17 mouse cellular contexts compared by ENCODE assay signal in genomic region chr7:34541906-34542305, GRCm38 (mm10).
DNase-seq lines count a peak whose midpoint lies in the region; ATAC-seq and TF ChIP-seq lines count a peak whose summit lies in the region.
"Had no signal": no experiment of that assay in that cellular context is flagged by ENCODE, and none has a peak within 500 bp of the region (broad histone marks: within the 10 kb centered on the region; RNA-seq: fewer than 3 reads in every experiment).

No protein-coding gene starts in this region.

- TF ChIP-seq CTCF in intestine, postnatal 0 days (IDR thresholded peaks at IDR 0.05; ENCODE audit: low read depth) = peak; percentile 46
- no peak for TF ChIP-seq CTCF in cerebellum, adult 2 months (IDR thresholded peaks at IDR 0.05; ENCODE audit: borderline replicate concordance, insufficient read depth, low read depth, low read length)

- H3K4me2 ChIP-seq in intestine, postnatal 0 days (replicated peaks; ENCODE audit: low read depth) = no peak overlapping the region
- H3K4me2 ChIP-seq in intestine, embryonic 16.5 days (ENCODE audit: low read depth, low read length) = no peak overlapping the region
- H3K4me2 ChIP-seq: embryonic facial prominence, embryonic 15.5 days; liver, embryonic 13.5 days had no signal

- 80% methylated on average over 4 of the region's 4 CpGs for WGBS in intestine, postnatal 0 days
- 82% methylated on average over 4 of the region's 4 CpGs for WGBS in intestine, embryonic 16.5 days
- 77% methylated on average over 4 of the region's 4 CpGs for WGBS in cerebellum, adult 2 months

- no peaks in the 10 kb centered on the region for H3K9me3 ChIP-seq in intestine, postnatal 0 days (ENCODE audit: control insufficient read depth)
- H3K9me3 ChIP-seq in intestine, embryonic 16.5 days (ENCODE audit: control insufficient read depth, low read length) = no peaks in the 10 kb centered on the region
- H3K9me3 ChIP-seq: embryonic facial prominence, embryonic 15.5 days had no signal

- DNase-seq in thymus, postnatal 4 days = peak; percentile 10
- no peak for DNase-seq in thymus, postnatal 0 days (ENCODE audit: low spot score)
- peak; percentile 89 for DNase-seq in ZHBTc4 (ENCODE audit: low read depth, low spot score)
- peak; percentile 31 for DNase-seq in testis, postnatal 14 days (ENCODE audit: low spot score)
- no peak for DNase-seq in cerebellum, adult 2 months
- no peak for DNase-seq in right cerebral cortex, postnatal 14 days
- DNase-seq: adrenal gland, postnatal 25 days; cerebellum, adult 9-11 months; liver, embryonic 13.5 days; spleen, adult 18-20 months; thymus, adult 2 months had no signal

- no peak overlapping the region for H3K27ac ChIP-seq in intestine, postnatal 0 days (ENCODE audit: low read depth, low read length)
- no peak overlapping the region for H3K27ac ChIP-seq in intestine, embryonic 16.5 days (ENCODE audit: low read length)
- no peak overlapping the region for H3K27ac ChIP-seq in cerebellum, adult 2 months (ENCODE audit: insufficient read depth, low read length)
- H3K27ac ChIP-seq: embryonic facial prominence, embryonic 15.5 days; hindbrain, embryonic 10.5 days; liver, embryonic 13.5 days had no signal

- no peak overlapping the region for H3K9ac ChIP-seq in intestine, postnatal 0 days (ENCODE audit: low read depth, low read length)
- no peak overlapping the region for H3K9ac ChIP-seq in intestine, embryonic 16.5 days (ENCODE audit: low read depth, low read length)
- H3K9ac ChIP-seq: embryonic facial prominence, embryonic 15.5 days; liver, embryonic 13.5 days had no signal

- no peaks in the 10 kb centered on the region for H3K36me3 ChIP-seq in intestine, postnatal 0 days (ENCODE audit: control insufficient read depth, insufficient read depth)
- no peaks in the 10 kb centered on the region for H3K36me3 ChIP-seq in intestine, embryonic 16.5 days (ENCODE audit: control insufficient read depth, insufficient read depth, low read length)
- H3K36me3 ChIP-seq: embryonic facial prominence, embryonic 15.5 days; hindbrain, embryonic 10.5 days; liver, embryonic 13.5 days had no signal

- no peak for ATAC-seq in intestine, postnatal 0 days
- ATAC-seq in intestine, embryonic 16.5 days = no peak
- ATAC-seq: Patski had no signal

- no peaks in the 10 kb centered on the region for H3K27me3 ChIP-seq in intestine, postnatal 0 days (replicated peaks; ENCODE audit: control insufficient read depth, insufficient read depth, low read length)
- no peaks in the 10 kb centered on the region for H3K27me3 ChIP-seq in intestine, embryonic 16.5 days (replicated peaks; ENCODE audit: control insufficient read depth, insufficient read depth, low read length)
- H3K27me3 ChIP-seq in cerebellum, adult 2 months (ENCODE audit: control insufficient read depth, insufficient read depth, low read length) = no peaks in the 10 kb centered on the region
- H3K27me3 ChIP-seq: embryonic facial prominence, embryonic 15.5 days; liver, embryonic 13.5 days; megakaryocyte, embryonic 14.5 days; Patski had no signal

- no peak for TF ChIP-seq POLR2A in cerebellum, adult 2 months (IDR thresholded peaks at IDR 0.05; ENCODE audit: borderline replicate concordance, insufficient read depth, low read length)

- H3K4me3 ChIP-seq in intestine, postnatal 0 days (ENCODE audit: low read depth, low read length) = no peak overlapping the region
- no peak overlapping the region for H3K4me3 ChIP-seq in intestine, embryonic 16.5 days (ENCODE audit: low read length)
- H3K4me3 ChIP-seq in cerebellum, adult 2 months (replicated peaks; ENCODE audit: insufficient read depth, low read depth, low read length) = no peak overlapping the region
- H3K4me3 ChIP-seq: embryonic facial prominence, embryonic 15.5 days; hindbrain, embryonic 10.5 days; liver, embryonic 13.5 days; megakaryocyte, embryonic 14.5 days had no signal

- H3K4me1 ChIP-seq in intestine, postnatal 0 days (replicated peaks; ENCODE audit: control insufficient read depth, insufficient read depth, low read length) = no peaks in the 10 kb centered on the region
- H3K4me1 ChIP-seq in intestine, embryonic 16.5 days (ENCODE audit: control insufficient read depth, insufficient read depth, low read length) = 0 out of 2 replicates have a peak, but pooled peaks cover 3% of the 10 kb centered on the region
- H3K4me1 ChIP-seq in cerebellum, adult 2 months (ENCODE audit: control insufficient read depth, insufficient read depth, low read length) = no peaks in the 10 kb centered on the region
- H3K4me1 ChIP-seq: embryonic facial prominence, embryonic 15.5 days; hindbrain, embryonic 10.5 days; liver, embryonic 13.5 days had no signal

Comparison
In these comparisons a context has a peak if more than half of its experiments do, and no peak if none do; other contexts are left out.
1. DNase-seq: peak in thymus, postnatal 4 days (single experiment), ZHBTc4 (single experiment) and testis, postnatal 14 days (single experiment); none in thymus, postnatal 0 days (single experiment), cerebellum, adult 2 months (0 of 2) and right cerebral cortex, postnatal 14 days (single experiment).